Mouse (Mus musculus) right cerebral cortex, adult 2 months (tissue): ENCODE results near the gene Rsc1a1.
A peak's percentile ranks its signal among the peaks of the same experiment; 100 is the strongest.

Experiments used
- DNase-seq, 2 experiments: peaks; one replicate each; pipeline ENCODE4 v3.0.0; 2021 to 2022; ENCODE audit warnings: low spot score in 2 of 2

The Rsc1a1 gene

GRCm38 (mm10) chr4:141685499-141685898 lies at the start of gene Rsc1a1:
Gene Rsc1a1 (minus strand): TSS chr4:141685599.
- no peak for DNase-seq

- no peak for DNase-seq
Measured at GRCm38 (mm10) chr4:141735206-141735560, 49.8 kb upstream of the Rsc1a1 start.

GRCm38 (mm10) chr4:141734446-141735205 lies 49.2 kb upstream of the Rsc1a1 start:
- peak; percentile 94 to 95 for DNase-seq

GRCm38 (mm10) chr4:141731766-141732165 lies 46.4 kb upstream of the Rsc1a1 start:
- no peak for DNase-seq

- peak; percentile 40 to 46 for DNase-seq
Measured at GRCm38 (mm10) chr4:141730401-141730800, 45.0 kb upstream of the Rsc1a1 start.

- no peak for DNase-seq
Measured at GRCm38 (mm10) chr4:141729266-141729665, 43.9 kb upstream of the Rsc1a1 start.

GRCm38 (mm10) chr4:141725738-141726137 lies 40.3 kb upstream of the Rsc1a1 start:
- DNase-seq = no peak

GRCm38 (mm10) chr4:141725277-141725676 lies 39.9 kb upstream of the Rsc1a1 start:
- DNase-seq = no peak

- no peak for DNase-seq
Measured at GRCm38 (mm10) chr4:141724594-141724993, 39.2 kb upstream of the Rsc1a1 start.

- DNase-seq = no peak
Measured at GRCm38 (mm10) chr4:141723673-141724068, 38.3 kb upstream of the Rsc1a1 start.

- DNase-seq = peak; percentile 90
Measured at GRCm38 (mm10) chr4:141722731-141723672, 37.6 kb upstream of the Rsc1a1 start, which contains the start of gene Ddi2. Gene Ddi2 (minus strand): TSS chr4:141723419.

- no peak for DNase-seq
Measured at GRCm38 (mm10) chr4:141721961-141722360, 36.6 kb upstream of the Rsc1a1 start.

GRCm38 (mm10) chr4:141720761-141721523 lies 35.5 kb upstream of the Rsc1a1 start:
- DNase-seq = no peak

GRCm38 (mm10) chr4:141719304-141719703 lies 33.9 kb upstream of the Rsc1a1 start:
- no peak for DNase-seq

GRCm38 (mm10) chr4:141717633-141718032 lies 32.2 kb upstream of the Rsc1a1 start:
- no peak for DNase-seq

- DNase-seq = no peak
Measured at GRCm38 (mm10) chr4:141715027-141715426, 29.6 kb upstream of the Rsc1a1 start.

- no peak for DNase-seq
Measured at GRCm38 (mm10) chr4:141713598-141714142, 28.3 kb upstream of the Rsc1a1 start.

GRCm38 (mm10) chr4:141711250-141711649 lies 25.9 kb upstream of the Rsc1a1 start:
- DNase-seq = peak in 1 of 2 experiments; percentile 36

GRCm38 (mm10) chr4:141708971-141709370 lies 23.6 kb upstream of the Rsc1a1 start:
- no peak for DNase-seq

GRCm38 (mm10) chr4:141708005-141708404 lies 22.6 kb upstream of the Rsc1a1 start:
- DNase-seq = no peak

GRCm38 (mm10) chr4:141705331-141705730 lies 19.9 kb upstream of the Rsc1a1 start:
- peak; percentile 64 to 68 for DNase-seq

GRCm38 (mm10) chr4:141704625-141705024 lies 19.2 kb upstream of the Rsc1a1 start:
- no peak for DNase-seq
